Mouse (Mus musculus): ENCODE measurements around the gene Gm28374.
"Not testable (repeated sequence)": the region's sequence is repeated elsewhere in the genome, so short reads cannot be mapped to it uniquely, and the experiment has no call there.

Gm28374 gene

GRCm38 (mm10) chr19:6082156-6082555, at the start of gene Gm28374:
Gene Gm28374, minus strand, starts transcription at chr19:6082256.
- DNase-seq (ENCODE audit: low read depth in 2 of 2, low spot score in 2 of 2): no peak

GRCm38 (mm10) chr19:6130414-6131128, 48.5 kb upstream of the Gm28374 start:
- not testable (repeated sequence) for DNase-seq (ENCODE audit: low read depth in 2 of 2, low spot score in 2 of 2)

GRCm38 (mm10) chr19:6127760-6128341, 45.8 kb upstream of the Gm28374 start, which contains the start of gene Snx15:
Gene Snx15, minus strand, starts transcription at chr19:6128304.
- DNase-seq (ENCODE audit: low read depth in 2 of 2, low spot score in 2 of 2): peak; percentile 95 to 97

GRCm38 (mm10) chr19:6126789-6127580, 44.9 kb upstream of the Gm28374 start:
- DNase-seq (ENCODE audit: low read depth in 2 of 2, low spot score in 2 of 2): no peak

GRCm38 (mm10) chr19:6126289-6126688, 44.2 kb upstream of the Gm28374 start:
- DNase-seq (ENCODE audit: low read depth in 2 of 2, low spot score in 2 of 2): peak; percentile 62 to 71

- DNase-seq (ENCODE audit: low read depth in 2 of 2, low spot score in 2 of 2): no peak
Measured at GRCm38 (mm10) chr19:6124898-6125297, 42.8 kb upstream of the Gm28374 start.

GRCm38 (mm10) chr19:6123330-6123729, 41.3 kb upstream of the Gm28374 start:
- no peak for DNase-seq (ENCODE audit: low read depth in 2 of 2, low spot score in 2 of 2)

- DNase-seq (ENCODE audit: low read depth in 2 of 2, low spot score in 2 of 2): no peak
Measured at GRCm38 (mm10) chr19:6121761-6122160, 39.7 kb upstream of the Gm28374 start.

- DNase-seq (ENCODE audit: low read depth in 2 of 2, low spot score in 2 of 2): no peak
Measured at GRCm38 (mm10) chr19:6118677-6119185, 36.7 kb upstream of the Gm28374 start.

- peak; percentile 77 to 84 for DNase-seq (ENCODE audit: low read depth in 2 of 2, low spot score in 2 of 2)
Measured at GRCm38 (mm10) chr19:6117986-6118676, 36.1 kb upstream of the Gm28374 start, which contains the start of gene Sac3d1. Gene Sac3d1, minus strand, starts transcription at chr19:6118650.

GRCm38 (mm10) chr19:6117346-6117985, 35.4 kb upstream of the Gm28374 start:
- peak in 1 of 2 experiments; percentile 11 for DNase-seq (ENCODE audit: low read depth in 2 of 2, low spot score in 2 of 2)

GRCm38 (mm10) chr19:6116113-6116850, 34.2 kb upstream of the Gm28374 start:
- no peak for DNase-seq (ENCODE audit: low read depth in 2 of 2, low spot score in 2 of 2)

- no peak for DNase-seq (ENCODE audit: low read depth in 2 of 2, low spot score in 2 of 2)
Measured at GRCm38 (mm10) chr19:6113116-6113515, 31.1 kb upstream of the Gm28374 start.

- DNase-seq (ENCODE audit: low read depth in 2 of 2, low spot score in 2 of 2): no peak
Measured at GRCm38 (mm10) chr19:6105586-6105985, 23.5 kb upstream of the Gm28374 start, which contains the start of gene Naaladl1. Gene Naaladl1, plus strand, starts transcription at chr19:6105782.

- DNase-seq (ENCODE audit: low read depth in 2 of 2, low spot score in 2 of 2): no peak
Measured at GRCm38 (mm10) chr19:6104476-6104875, 22.4 kb upstream of the Gm28374 start.

GRCm38 (mm10) chr19:6102169-6102853, 20.3 kb upstream of the Gm28374 start:
- no peak for DNase-seq (ENCODE audit: low read depth in 2 of 2, low spot score in 2 of 2)

GRCm38 (mm10) chr19:6101186-6101585, 19.1 kb upstream of the Gm28374 start:
- no peak for DNase-seq (ENCODE audit: low read depth in 2 of 2, low spot score in 2 of 2)

GRCm38 (mm10) chr19:6097847-6098246, 15.8 kb upstream of the Gm28374 start:
- no peak for DNase-seq (ENCODE audit: low read depth in 2 of 2, low spot score in 2 of 2)

- no peak for DNase-seq (ENCODE audit: low read depth in 2 of 2, low spot score in 2 of 2)
Measured at GRCm38 (mm10) chr19:6094119-6094518, 12.1 kb upstream of the Gm28374 start, which contains the start of gene AC131692.1. Gene AC131692.1, plus strand, starts transcription at chr19:6094419.
